Mouse (Mus musculus): Measurements from ENCODE around the gene Spata31d1a.

DNA sequence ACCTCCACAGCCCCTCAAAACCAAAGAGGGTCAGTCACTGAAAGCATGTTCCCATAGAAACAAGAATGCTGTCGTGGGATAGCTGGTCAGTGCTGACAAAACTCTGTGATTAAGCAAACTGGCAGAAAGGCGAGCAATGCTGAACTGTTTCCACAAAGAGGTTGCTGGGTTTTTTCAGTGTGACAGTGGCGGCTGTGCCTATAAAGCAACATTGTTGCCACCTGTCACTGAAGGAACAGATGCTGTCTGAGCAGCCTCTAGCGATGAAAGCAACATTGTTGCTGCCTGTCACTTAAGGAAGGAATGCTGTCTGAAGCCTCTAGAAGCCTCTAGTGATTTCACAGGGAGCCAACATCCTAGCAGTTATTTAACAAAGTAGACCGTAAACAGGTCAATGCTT, 57.5 kb downstream of the Spata31d1a start:
- TF ChIP-seq EP300 (IDR thresholded peaks at IDR 0.05; ENCODE audit: low read depth) = no peak
- TF ChIP-seq CTCF (IDR thresholded peaks at IDR 0.05; ENCODE audit: low read depth) = no peak
